17 mouse cellular contexts compared by ENCODE assay signal in genomic region chr14:120764386-120764785, GRCm38 (mm10).
DNase-seq lines count a peak whose midpoint lies in the region; ATAC-seq and TF ChIP-seq lines count a peak whose summit lies in the region.
"Had no signal": no experiment of that assay in that cellular context is flagged by ENCODE, and none has a peak within 500 bp of the region (broad histone marks: within the 10 kb centered on the region; RNA-seq: fewer than 3 reads in every experiment).

No protein-coding gene starts in this region.

- no peaks in the 10 kb centered on the region for H3K9me3 ChIP-seq in forebrain, postnatal 0 days (ENCODE audit: low read length)
- H3K9me3 ChIP-seq in forebrain, embryonic 13.5 days (replicated peaks): 0 out of 2 replicates have a peak, but pooled peaks cover 4% of the 10 kb centered on the region
- H3K9me3 ChIP-seq: forebrain, embryonic 15.5 days; heart, embryonic 13.5 days; hindbrain, embryonic 13.5 days had no signal

- WGBS in forebrain, postnatal 0 days: 59% methylated on average over 3 of the region's 3 CpGs
- 86% methylated on average over 3 of the region's 3 CpGs for WGBS in forebrain, embryonic 13.5 days

- no peaks in the 10 kb centered on the region for H3K27me3 ChIP-seq in forebrain, postnatal 0 days (ENCODE audit: insufficient read depth, low read length)
- H3K27me3 ChIP-seq in forebrain, embryonic 13.5 days: no peaks in the 10 kb centered on the region
- H3K27me3 ChIP-seq: forebrain, embryonic 15.5 days; heart, embryonic 13.5 days; hindbrain, embryonic 13.5 days; megakaryocyte, embryonic 14.5 days had no signal

- H3K9ac ChIP-seq in forebrain, postnatal 0 days: no peak overlapping the region
- H3K9ac ChIP-seq in forebrain, embryonic 13.5 days: no peak overlapping the region
- H3K9ac ChIP-seq: forebrain, embryonic 15.5 days; heart, embryonic 13.5 days; hindbrain, embryonic 13.5 days had no signal

- peak; percentile 54 for TF ChIP-seq CTCF in forebrain, postnatal 0 days (IDR thresholded peaks at IDR 0.05; ENCODE audit: low read depth)
- TF ChIP-seq CTCF in layer of hippocampus, adult 2 months (conservative IDR thresholded peaks at IDR 0.05): peak; percentile 75

- H3K4me2 ChIP-seq in forebrain, postnatal 0 days (ENCODE audit: low read depth): no peak overlapping the region
- H3K4me2 ChIP-seq in forebrain, embryonic 13.5 days: no peak overlapping the region
- H3K4me2 ChIP-seq: forebrain, embryonic 15.5 days; heart, embryonic 13.5 days; hindbrain, embryonic 13.5 days had no signal

- H3K36me3 ChIP-seq in forebrain, postnatal 0 days (ENCODE audit: insufficient read depth): no peaks in the 10 kb centered on the region
- no peaks in the 10 kb centered on the region for H3K36me3 ChIP-seq in forebrain, embryonic 13.5 days (ENCODE audit: poor library complexity, severe bottlenecking)
- H3K36me3 ChIP-seq: forebrain, embryonic 15.5 days; heart, embryonic 13.5 days; hindbrain, embryonic 13.5 days had no signal

- DNase-seq in forebrain, postnatal 0 days: peak; percentile 66
- peak in 1 of 2 experiments; percentile 33 for DNase-seq in layer of hippocampus, adult 2 months (ENCODE audit: low spot score in 2 of 2)
- DNase-seq in layer of hippocampus, postnatal 25 days (ENCODE audit: extremely low spot score in 1 of 2, low spot score in 1 of 2): no peak
- DNase-seq in retina, adult 2 months (ENCODE audit: low read depth, low spot score): peak; percentile 3
- no peak for DNase-seq in retina, postnatal 1 day
- no peak for DNase-seq in frontal cortex, postnatal 36 days (ENCODE audit: low spot score in 2 of 2)
- no peak for DNase-seq in urinary bladder, adult 18-20 months (ENCODE audit: low spot score in 2 of 2)
- DNase-seq: adrenal gland, postnatal 25 days; B cell, adult 2 months; cerebellum, adult 11-12 months; layer of hippocampus, adult 9-11 months; thymus, postnatal 4 days had no signal

- H3K4me3 ChIP-seq in forebrain, postnatal 0 days (ENCODE audit: low read depth, low read length): no peak overlapping the region
- no peak overlapping the region for H3K4me3 ChIP-seq in forebrain, embryonic 13.5 days
- no peak overlapping the region for H3K4me3 ChIP-seq in layer of hippocampus, adult 2 months
- H3K4me3 ChIP-seq: forebrain, embryonic 15.5 days; heart, embryonic 13.5 days; hindbrain, embryonic 13.5 days; megakaryocyte, embryonic 14.5 days had no signal

- no peaks in the 10 kb centered on the region for H3K4me1 ChIP-seq in forebrain, postnatal 0 days (ENCODE audit: insufficient read depth)
- 0 out of 2 replicates have a peak, but pooled peaks cover 4% of the 10 kb centered on the region for H3K4me1 ChIP-seq in forebrain, embryonic 13.5 days
- H3K4me1 ChIP-seq: forebrain, embryonic 15.5 days; heart, embryonic 13.5 days; hindbrain, embryonic 13.5 days had no signal

- no peak for ATAC-seq in forebrain, postnatal 0 days
- ATAC-seq in forebrain, embryonic 13.5 days: no peak
- ATAC-seq: forebrain, embryonic 15.5 days had no signal

- H3K27ac ChIP-seq in forebrain, postnatal 0 days (ENCODE audit: low read depth, low read length): no peak overlapping the region
- no peak overlapping the region for H3K27ac ChIP-seq in forebrain, embryonic 13.5 days
- peak overlapping the region; percentile 36; the same call in 1 of the 2 replicates for H3K27ac ChIP-seq in layer of hippocampus, adult 2 months
- H3K27ac ChIP-seq: forebrain, embryonic 15.5 days; heart, embryonic 13.5 days; hindbrain, embryonic 13.5 days had no signal

Comparison
In these comparisons a context has a peak if more than half of its experiments do, and no peak if none do; other contexts are left out.
1. DNase-seq: peak in forebrain, postnatal 0 days (single experiment) and retina, adult 2 months (single experiment); none in layer of hippocampus, postnatal 25 days (0 of 2), retina, postnatal 1 day (single experiment), frontal cortex, postnatal 36 days (0 of 2) and urinary bladder, adult 18-20 months (0 of 2).